19 mouse cellular contexts compared by ENCODE assay signal in the genomic region with DNA sequence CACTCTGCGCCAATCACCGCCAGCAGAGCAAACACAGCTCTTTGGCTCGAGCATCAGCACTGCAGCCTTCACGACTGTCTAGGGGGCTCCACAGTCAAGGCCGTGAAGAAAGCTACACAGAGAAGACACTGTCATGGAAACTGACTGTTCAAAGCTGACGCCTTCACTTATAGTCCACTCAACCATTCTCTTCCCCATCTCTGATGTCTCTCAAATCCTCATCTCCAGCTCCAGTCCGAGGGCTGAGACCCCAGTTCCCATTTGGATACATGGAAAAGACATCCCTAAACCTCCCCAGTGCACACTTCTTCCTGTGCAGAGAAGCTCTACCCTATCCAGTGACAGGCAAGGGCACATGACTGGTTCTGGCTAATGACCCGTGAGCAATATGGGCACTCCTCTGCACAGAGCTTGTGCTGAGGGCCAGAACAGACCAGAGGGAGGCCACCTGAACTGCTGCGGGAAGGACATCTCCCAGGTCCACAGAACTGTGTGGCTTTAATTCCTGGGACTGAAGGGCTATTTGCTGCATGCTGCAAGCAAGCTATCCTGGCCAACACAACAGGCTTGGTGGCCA. TPM values are rescaled to one million over a fixed set of nuclear protein-coding genes. Genes with fewer than 3 reads are reported as not detected.
DNase-seq lines count a peak whose midpoint lies in the region; ATAC-seq and TF ChIP-seq lines count a peak whose summit lies in the region.
"Had no signal": no experiment of that assay in that cellular context is flagged by ENCODE, and none has a peak within 500 bp of the region (broad histone marks: within the 10 kb centered on the region; RNA-seq: fewer than 3 reads in every experiment).

No protein-coding gene starts in this region.

- no peaks in the 10 kb centered on the region for H3K9me3 ChIP-seq in forebrain, embryonic 10.5 days
- H3K9me3 ChIP-seq in forebrain, embryonic 15.5 days, result no peaks in the 10 kb centered on the region
- H3K9me3 ChIP-seq in heart, embryonic 13.5 days, result no peaks in the 10 kb centered on the region
- no peaks in the 10 kb centered on the region for H3K9me3 ChIP-seq in intestine, postnatal 0 days (ENCODE audit: control insufficient read depth)
- no peaks in the 10 kb centered on the region for H3K9me3 ChIP-seq in intestine, embryonic 15.5 days
- no peaks in the 10 kb centered on the region for H3K9me3 ChIP-seq in midbrain, embryonic 12.5 days
- H3K9me3 ChIP-seq in midbrain, embryonic 15.5 days, result no peaks in the 10 kb centered on the region
- H3K9me3 ChIP-seq: limb, embryonic 10.5 days; neural tube, embryonic 13.5 days had no signal

- peaks cover 9% of the 10 kb centered on the region for H3K36me3 ChIP-seq in forebrain, embryonic 10.5 days (replicated peaks)
- H3K36me3 ChIP-seq in forebrain, embryonic 15.5 days, result no peaks in the 10 kb centered on the region
- no peaks in the 10 kb centered on the region for H3K36me3 ChIP-seq in heart, embryonic 13.5 days
- H3K36me3 ChIP-seq in intestine, postnatal 0 days (ENCODE audit: control insufficient read depth, insufficient read depth), result no peaks in the 10 kb centered on the region
- H3K36me3 ChIP-seq in intestine, embryonic 15.5 days, result no peaks in the 10 kb centered on the region
- no peaks in the 10 kb centered on the region for H3K36me3 ChIP-seq in midbrain, embryonic 12.5 days
- no peaks in the 10 kb centered on the region for H3K36me3 ChIP-seq in midbrain, embryonic 15.5 days (replicated peaks)

- no peak for ATAC-seq in forebrain, embryonic 15.5 days (replicated peaks)
- no peak for ATAC-seq in heart, embryonic 13.5 days (ENCODE audit: extremely low read depth, insufficient number of reproducible peaks, low FRiP score, low TSS enrichment)
- no peak for ATAC-seq in intestine, postnatal 0 days
- no peak for ATAC-seq in intestine, embryonic 15.5 days
- 0 out of 2 replicates have a peak, but pooled peaks have one; percentile 25 for ATAC-seq in midbrain, embryonic 12.5 days (ENCODE audit: low FRiP score, low read depth)
- no peak for ATAC-seq in midbrain, embryonic 15.5 days (replicated peaks)

- WGBS in forebrain, embryonic 10.5 days, result 85% methylated on average over 9 of the region's 9 CpGs
- WGBS in forebrain, embryonic 15.5 days, result 81% methylated on average over 9 of the region's 9 CpGs
- WGBS in heart, embryonic 13.5 days, result 55% methylated on average over 9 of the region's 9 CpGs
- WGBS in intestine, postnatal 0 days, result 84% methylated on average over 9 of the region's 9 CpGs
- 90% methylated on average over 9 of the region's 9 CpGs for WGBS in intestine, embryonic 15.5 days
- 85% methylated on average over 9 of the region's 9 CpGs for whole genome bisulfite sequencing in midbrain, embryonic 12.5 days
- 86% methylated on average over 9 of the region's 9 CpGs for WGBS in midbrain, embryonic 15.5 days

- H3K27me3 ChIP-seq in forebrain, embryonic 10.5 days (ENCODE audit: poor library complexity, severe bottlenecking), result no peaks in the 10 kb centered on the region
- H3K27me3 ChIP-seq in forebrain, embryonic 15.5 days, result no peaks in the 10 kb centered on the region
- H3K27me3 ChIP-seq in heart, embryonic 13.5 days (replicated peaks), result no peaks in the 10 kb centered on the region
- H3K27me3 ChIP-seq in intestine, postnatal 0 days (replicated peaks; ENCODE audit: control insufficient read depth, insufficient read depth, low read length), result no peaks in the 10 kb centered on the region
- no peaks in the 10 kb centered on the region; the same call in 1 of the 2 replicates for H3K27me3 ChIP-seq in intestine, embryonic 15.5 days (replicated peaks)
- H3K27me3 ChIP-seq in midbrain, embryonic 12.5 days, result no peaks in the 10 kb centered on the region
- H3K27me3 ChIP-seq in midbrain, embryonic 15.5 days (replicated peaks), result no peaks in the 10 kb centered on the region
- H3K27me3 ChIP-seq: CH12.LX; neural tube, embryonic 13.5 days had no signal

- peaks cover 53% of the 10 kb centered on the region for H3K4me1 ChIP-seq in forebrain, embryonic 10.5 days
- peaks cover 19% of the 10 kb centered on the region for H3K4me1 ChIP-seq in forebrain, embryonic 15.5 days
- H3K4me1 ChIP-seq in heart, embryonic 13.5 days, result peaks cover 93% of the 10 kb centered on the region
- H3K4me1 ChIP-seq in intestine, postnatal 0 days (replicated peaks; ENCODE audit: control insufficient read depth, insufficient read depth, low read length), result peaks cover 7% of the 10 kb centered on the region; the same call in 1 of the 2 replicates
- H3K4me1 ChIP-seq in intestine, embryonic 15.5 days (replicated peaks), result peaks cover 18% of the 10 kb centered on the region
- H3K4me1 ChIP-seq in midbrain, embryonic 12.5 days, result peaks cover 35% of the 10 kb centered on the region
- H3K4me1 ChIP-seq in midbrain, embryonic 15.5 days, result peaks cover 19% of the 10 kb centered on the region

- H3K27ac ChIP-seq in forebrain, embryonic 10.5 days, result peak overlapping the region; percentile 62; the same call in 1 of the 2 replicates
- no peak overlapping the region for H3K27ac ChIP-seq in forebrain, embryonic 15.5 days (replicated peaks)
- peak overlapping the region; percentile 76 for H3K27ac ChIP-seq in heart, embryonic 13.5 days (replicated peaks)
- H3K27ac ChIP-seq in intestine, postnatal 0 days (ENCODE audit: low read depth, low read length), result 0 out of 2 replicates have a peak overlapping the region, but pooled peaks have one; percentile 17
- H3K27ac ChIP-seq in intestine, embryonic 15.5 days, result no peak overlapping the region
- H3K27ac ChIP-seq in midbrain, embryonic 12.5 days (replicated peaks), result no peak overlapping the region
- no peak overlapping the region for H3K27ac ChIP-seq in midbrain, embryonic 15.5 days
- H3K27ac ChIP-seq: left cerebral cortex, adult 2 months; limb, embryonic 10.5 days; neural tube, embryonic 13.5 days had no signal

- H3K4me3 ChIP-seq in forebrain, embryonic 10.5 days, result no peak overlapping the region
- H3K4me3 ChIP-seq in forebrain, embryonic 15.5 days, result no peak overlapping the region
- no peak overlapping the region for H3K4me3 ChIP-seq in heart, embryonic 13.5 days
- no peak overlapping the region for H3K4me3 ChIP-seq in intestine, postnatal 0 days (ENCODE audit: low read depth, low read length)
- no peak overlapping the region for H3K4me3 ChIP-seq in intestine, embryonic 15.5 days (replicated peaks)
- H3K4me3 ChIP-seq in midbrain, embryonic 12.5 days, result no peak overlapping the region
- H3K4me3 ChIP-seq in midbrain, embryonic 15.5 days, result no peak overlapping the region
- H3K4me3 ChIP-seq: left cerebral cortex, adult 2 months; limb, embryonic 10.5 days; neural tube, embryonic 13.5 days had no signal

- DNase-seq in forebrain, embryonic 10.5 days (ENCODE audit: extremely low spot score, low spot score), result no peak
- no peak for DNase-seq in heart, postnatal 4 days
- DNase-seq: adrenal gland, adult 8-10 months; cerebellum, adult 11-12 months; cerebellum, postnatal 36 days; gastrocnemius, postnatal 10 days; lung, adult 2 months; right cerebral cortex, postnatal 25 days had no signal

- TF ChIP-seq CTCF in intestine, postnatal 0 days (IDR thresholded peaks at IDR 0.05; ENCODE audit: low read depth), result no peak

- H3K9ac ChIP-seq in forebrain, embryonic 15.5 days (replicated peaks), result no peak overlapping the region
- 0 out of 2 replicates have a peak overlapping the region, but pooled peaks have one; percentile 47 for H3K9ac ChIP-seq in heart, embryonic 13.5 days
- no peak overlapping the region for H3K9ac ChIP-seq in intestine, postnatal 0 days (ENCODE audit: low read depth, low read length)
- H3K9ac ChIP-seq in intestine, embryonic 15.5 days, result no peak overlapping the region
- H3K9ac ChIP-seq in midbrain, embryonic 12.5 days (replicated peaks), result no peak overlapping the region
- H3K9ac ChIP-seq in midbrain, embryonic 15.5 days, result no peak overlapping the region
- H3K9ac ChIP-seq: neural tube, embryonic 13.5 days had no signal

- H3K4me2 ChIP-seq in forebrain, embryonic 15.5 days (replicated peaks), result no peak overlapping the region
- no peak overlapping the region for H3K4me2 ChIP-seq in heart, embryonic 13.5 days
- H3K4me2 ChIP-seq in intestine, postnatal 0 days (replicated peaks; ENCODE audit: low read depth), result no peak overlapping the region
- H3K4me2 ChIP-seq in intestine, embryonic 15.5 days (replicated peaks), result no peak overlapping the region
- no peak overlapping the region for H3K4me2 ChIP-seq in midbrain, embryonic 12.5 days (replicated peaks)
- no peak overlapping the region for H3K4me2 ChIP-seq in midbrain, embryonic 15.5 days
- H3K4me2 ChIP-seq: liver, embryonic 11.5 days; neural tube, embryonic 13.5 days had no signal

RNA-seq across cellular contexts. Expression of gene Stk39, which starts 38.2 kb away (rescaled TPM):
- 29.5 and 30.2 TPM in 2 replicates for polyA plus RNA-seq in forebrain, embryonic 10.5 days (2016; fragmentation: Nextera tagmentation; extraction: Ambion mirVana)
- 21.8 and 22.5 TPM in 2 replicates for polyA plus RNA-seq in forebrain, embryonic 15.5 days (2015; fragmentation: Nextera tagmentation; extraction: Ambion mirVana)
- polyA plus RNA-seq in heart, embryonic 13.5 days (2015; fragmentation: Nextera tagmentation; extraction: Ambion mirVana), result 49.6 and 51.5 TPM in 2 replicates
- total RNA-seq in heart, postnatal 4 days (2021), result 100 to 1,000 TPM; 160 to 163 TPM
- polyA plus RNA-seq in intestine, postnatal 0 days (2015; fragmentation: Nextera tagmentation; extraction: Ambion mirVana), result 10.1 and 16.6 TPM in 2 replicates
- 14.2 and 14.5 TPM in 2 replicates for polyA plus RNA-seq in intestine, embryonic 15.5 days (2015; fragmentation: Nextera tagmentation; extraction: Ambion mirVana)
- 44.6 and 52.5 TPM in 2 replicates for polyA plus RNA-seq in midbrain, embryonic 12.5 days (2016; fragmentation: Nextera tagmentation; extraction: Ambion mirVana)
- 22.7 and 24.6 TPM in 2 replicates for polyA plus RNA-seq in midbrain, embryonic 15.5 days (2015; fragmentation: Nextera tagmentation; extraction: Ambion mirVana)
- total RNA-seq: CH12.LX had no signal

Comparison
In these comparisons a context has a peak if more than half of its experiments do, and no peak if none do; other contexts are left out.
1. H3K27ac ChIP-seq: peak in forebrain, embryonic 10.5 days (single experiment), heart, embryonic 13.5 days (single experiment) and intestine, postnatal 0 days (single experiment); none in forebrain, embryonic 15.5 days (single experiment), intestine, embryonic 15.5 days (single experiment), midbrain, embryonic 12.5 days (single experiment) and midbrain, embryonic 15.5 days (single experiment).